Mouse (Mus musculus) forebrain, embryonic 10.5 days (tissue): Measurements from ENCODE around the gene Mmp28. TPM values are rescaled to one million over a fixed set of nuclear protein-coding genes. Genes with fewer than 3 reads are reported as not detected.

Experiments used
- DNase-seq: peaks from one replicate; pipeline ENCODE4 v3.0.0-alpha.2; 2017; ENCODE audit warnings: low spot score; ENCODE audit errors: extremely low spot score
- H3K27ac ChIP-seq: fragments of 300-500 bp; sonication (generic); 2 replicates; pipeline ENCODE4 v1.5.1; 2016; ENCODE audit warnings: mild to moderate bottlenecking
- H3K27me3 ChIP-seq: fragments of 300-500 bp; sonication (generic); 2 replicates; pipeline ENCODE4 v1.6.1; 2016; ENCODE audit warnings: mild to moderate bottlenecking; ENCODE audit not compliant: poor library complexity, severe bottlenecking
- H3K36me3 ChIP-seq: fragments of 300-500 bp; sonication (generic); replicated peaks from 2 replicates; pipeline ENCODE4 v1.6.1; 2016; ENCODE audit warnings: mild to moderate bottlenecking, moderate library complexity
- H3K4me1 ChIP-seq: fragments of 300-500 bp; sonication (generic); 2 replicates; pipeline ENCODE4 v1.6.1; 2016
- H3K4me3 ChIP-seq: fragments of 300-500 bp; sonication (generic); 2 replicates; pipeline ENCODE4 v1.5.1; 2016; ENCODE audit warnings: mild to moderate bottlenecking, moderate library complexity
- H3K9me3 ChIP-seq: fragments of 300-500 bp; sonication (generic); 2 replicates; pipeline ENCODE4 v1.6.1; 2016; ENCODE audit warnings: mild to moderate bottlenecking, moderate library complexity
- WGBS: fragments of 180-500 bp; shearing (Covaris S2); methylation state at CpG from one replicate; pipeline ENCODE4 v1.1.7; 2016; 5-methylcytosine and 5-hydroxymethylcytosine counted together
- polyA plus RNA-seq: library from polyadenylated mRNA; unstranded; fragments of >200 nt; fragmentation: Nextera tagmentation; extraction: Ambion mirVana; gene quantifications from 2 replicates; pipeline ENCODE4 v1.2.1, GENCODE M21; 2016

Mmp28 gene
- 0.70 and 1.1 TPM in 2 replicates for polyA plus RNA-seq

DNA sequence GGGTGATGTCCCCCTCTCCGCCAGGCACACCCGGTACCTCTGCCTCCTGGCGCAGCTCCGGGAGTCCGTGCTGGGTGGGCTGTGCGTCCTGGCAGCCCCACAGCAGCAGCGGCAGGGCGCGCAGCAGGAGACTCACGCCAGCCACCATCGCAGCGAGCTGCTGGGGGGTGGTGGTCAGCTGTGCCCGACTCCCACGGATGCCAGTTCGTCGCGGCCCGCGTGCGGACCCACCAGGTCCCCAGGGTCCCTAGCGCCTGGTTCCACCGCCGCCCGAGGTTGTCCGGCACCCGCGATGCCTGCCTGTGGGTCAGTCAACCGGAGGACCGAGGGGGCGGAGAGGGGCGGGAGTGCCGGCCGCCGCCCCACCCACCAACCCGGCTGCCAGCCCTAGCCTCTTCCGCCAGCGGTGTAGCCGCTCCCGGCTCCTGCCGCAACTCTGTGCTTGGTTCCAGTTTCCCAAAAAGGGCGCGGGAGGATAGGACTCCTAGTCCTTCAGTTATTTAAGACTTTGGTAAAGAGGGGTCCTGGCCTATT, at the start of gene Mmp28:
Gene Mmp28, minus strand, starts transcription at position 361 of the 534 bp plus-strand sequence.
- Histone ChIP-seq H3K27me3 (peaks cover 73% of the 10 kb centered on the region), H3K36me3 (no peaks in the 10 kb centered on the region), H3K4me3 (peak within 1 kb of the TSS; percentile 76), H3K9me3 (no peaks in the 10 kb centered on the region), H3K4me1 (peaks cover 24% of the 10 kb centered on the region), H3K27ac (peak within 1 kb of the TSS; percentile 69)
- whole genome bisulfite sequencing = 1% methylated on average over 42 of the region's 42 CpGs
- DNase-seq = no peak

DNA sequence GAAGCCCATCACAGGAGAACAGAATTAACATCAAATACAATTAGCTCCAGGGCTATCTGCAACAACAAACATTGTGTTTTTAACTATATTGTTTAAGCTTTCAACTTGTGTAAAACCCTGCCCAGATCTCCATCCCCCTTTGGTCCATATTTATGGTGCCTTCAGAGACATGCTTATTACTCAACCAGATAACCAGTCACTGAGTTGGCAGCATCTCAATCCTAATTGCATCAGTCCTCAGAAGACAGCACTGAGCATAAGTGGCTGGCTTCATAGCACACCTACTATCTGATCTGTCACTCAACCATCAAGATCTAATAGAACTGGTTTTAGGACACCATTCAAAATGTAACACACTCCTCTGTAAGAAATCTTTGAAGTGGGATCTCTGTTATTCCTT, 46.6 kb upstream of the Mmp28 start:
- Histone ChIP-seq H3K9me3 (no peaks in the 10 kb centered on the region), H3K36me3 (peaks cover 53% of the 10 kb centered on the region), H3K4me3 (no peak overlapping the region), H3K4me1 (no peaks in the 10 kb centered on the region), H3K27ac (no peak overlapping the region), H3K27me3 (no peaks in the 10 kb centered on the region)
- DNase-seq = no peak

DNA sequence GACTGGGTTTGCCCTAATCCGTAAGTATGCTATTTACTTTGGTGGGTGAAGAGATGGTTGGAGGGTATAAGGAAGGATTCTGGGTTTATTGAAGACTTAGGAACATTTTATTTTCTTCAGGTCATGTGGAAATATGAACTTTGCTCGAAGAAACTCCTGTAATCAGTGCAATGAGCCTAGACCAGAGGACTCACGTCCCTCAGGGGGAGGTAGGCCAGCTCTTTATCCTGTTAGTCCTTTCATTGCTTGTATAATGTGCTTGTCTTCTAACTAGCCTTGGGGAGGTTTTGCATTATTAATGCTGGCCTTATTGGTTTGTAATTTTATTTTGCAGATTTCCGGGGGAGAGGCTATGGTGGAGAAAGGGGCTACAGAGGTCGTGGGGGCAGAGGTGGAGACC, 41.4 kb upstream of the Mmp28 start:
- Histone ChIP-seq H3K27me3 (no peaks in the 10 kb centered on the region), H3K27ac (no peak overlapping the region), H3K4me1 (no peaks in the 10 kb centered on the region), H3K4me3 (no peak overlapping the region), H3K36me3 (peaks cover 98% of the 10 kb centered on the region), H3K9me3 (no peaks in the 10 kb centered on the region)
- DNase-seq = no peak
- 97% methylated on average over 5 of the region's 5 CpGs for WGBS

DNA sequence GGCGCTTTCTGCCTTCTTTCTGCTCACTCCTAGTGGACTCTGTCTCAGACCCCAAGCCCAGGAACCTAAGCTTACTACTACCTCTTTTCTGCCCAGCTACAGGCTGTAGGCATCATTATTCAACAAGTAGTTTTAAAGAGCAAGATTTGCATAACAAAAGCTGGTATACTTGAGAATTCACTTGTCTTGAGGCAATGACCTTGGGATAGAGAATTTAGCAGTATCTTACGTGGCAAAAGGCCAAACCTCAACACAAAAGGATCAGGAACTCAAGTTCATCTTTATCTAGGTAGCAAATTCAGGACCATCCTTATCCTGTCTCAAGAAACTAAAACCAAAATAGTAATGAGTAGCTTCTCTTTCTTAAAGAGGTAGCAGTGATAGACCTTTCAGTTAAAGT, 32.7 kb upstream of the Mmp28 start:
- peaks cover 96% of the 10 kb centered on the region for H3K36me3 ChIP-seq

DNA sequence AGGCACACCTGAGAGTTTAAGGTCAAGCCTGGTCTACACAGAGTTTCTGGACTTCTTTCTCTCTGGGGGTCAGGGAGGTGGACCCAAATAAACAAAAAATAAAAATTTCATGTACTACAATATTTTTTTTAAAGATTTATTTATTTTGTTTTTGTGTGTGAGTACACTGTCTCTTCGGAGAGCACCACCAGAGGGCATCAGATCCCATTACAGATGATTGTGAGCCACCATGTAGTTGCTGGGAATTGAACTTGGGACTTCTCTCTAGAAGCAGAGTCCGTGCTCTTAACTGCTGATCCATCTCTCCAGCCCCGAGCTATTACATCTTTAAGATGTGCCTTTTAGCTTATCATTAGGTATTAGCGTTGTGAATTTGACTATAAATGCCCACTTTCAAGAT, 28.6 kb upstream of the Mmp28 start:
- H3K9me3 ChIP-seq = no peaks in the 10 kb centered on the region
- no peak overlapping the region for H3K27ac ChIP-seq
- H3K4me3 ChIP-seq = no peak overlapping the region
- DNase-seq = no peak
- H3K27me3 ChIP-seq = no peaks in the 10 kb centered on the region
- peaks cover 8% of the 10 kb centered on the region; the same call in 1 of the 2 replicates for H3K4me1 ChIP-seq
- WGBS = 88% methylated on average over 4 of the region's 4 CpGs
- H3K36me3 ChIP-seq = peaks cover 97% of the 10 kb centered on the region

More for the DNA sequence above, 32.7 kb upstream of the Mmp28 start:
- H3K4me3 ChIP-seq = no peak overlapping the region
- DNase-seq = no peak
- no peaks in the 10 kb centered on the region for H3K9me3 ChIP-seq
- WGBS = 90% methylated on average over 2 of the region's 2 CpGs
- H3K27ac ChIP-seq = no peak overlapping the region
- peaks cover 8% of the 10 kb centered on the region; the same call in 1 of the 2 replicates for H3K4me1 ChIP-seq
- H3K27me3 ChIP-seq = no peaks in the 10 kb centered on the region

DNA sequence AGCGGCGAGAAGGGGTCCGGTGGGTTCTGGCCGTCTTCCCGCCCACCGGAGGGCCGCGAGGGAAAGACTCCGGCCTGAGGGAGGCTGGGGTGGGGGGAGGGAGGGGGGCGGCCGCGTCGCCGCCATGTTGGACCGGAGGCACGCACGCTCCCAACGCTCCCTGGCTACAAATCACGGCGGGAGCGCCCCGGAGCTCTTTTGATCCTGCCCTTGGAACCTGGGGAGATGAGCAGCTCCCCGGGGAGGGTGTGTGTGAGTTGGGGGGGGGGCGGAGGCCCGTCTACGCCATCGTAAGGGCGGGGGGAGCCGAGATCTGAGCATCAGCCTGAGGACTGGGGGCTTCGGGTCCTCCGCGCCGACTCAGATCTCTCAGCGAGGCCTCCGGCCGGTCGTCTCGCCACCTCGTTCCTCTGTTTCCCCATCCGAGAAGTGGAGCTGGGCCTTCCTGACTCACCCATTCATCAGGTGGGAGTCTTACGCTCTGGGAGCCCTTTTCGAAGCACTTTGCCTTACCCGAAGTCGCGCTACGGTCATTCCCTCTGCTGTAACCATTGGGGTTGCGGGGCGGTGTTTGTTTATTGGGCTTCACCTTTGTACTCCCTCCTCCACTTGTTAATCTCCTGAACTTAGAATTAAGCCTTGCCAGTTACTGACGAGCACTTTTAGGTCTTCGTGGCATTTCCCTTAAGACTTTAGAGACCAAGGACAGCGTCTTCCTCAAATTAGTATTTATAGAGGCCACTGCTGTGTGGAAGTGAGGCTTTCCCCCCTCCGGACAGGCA, 10.6 kb upstream of the Mmp28 start:
- under 1% methylated on average over 45 of the region's 52 CpGs for WGBS
- Histone ChIP-seq H3K4me3 (peak overlapping the region; percentile 96), H3K4me1 (peaks cover 24% of the 10 kb centered on the region), H3K9me3 (no peaks in the 10 kb centered on the region), H3K36me3 (peaks cover 33% of the 10 kb centered on the region), H3K27ac (peak overlapping the region; percentile 99), H3K27me3 (peaks cover 23% of the 10 kb centered on the region)
- no peak for DNase-seq

DNA sequence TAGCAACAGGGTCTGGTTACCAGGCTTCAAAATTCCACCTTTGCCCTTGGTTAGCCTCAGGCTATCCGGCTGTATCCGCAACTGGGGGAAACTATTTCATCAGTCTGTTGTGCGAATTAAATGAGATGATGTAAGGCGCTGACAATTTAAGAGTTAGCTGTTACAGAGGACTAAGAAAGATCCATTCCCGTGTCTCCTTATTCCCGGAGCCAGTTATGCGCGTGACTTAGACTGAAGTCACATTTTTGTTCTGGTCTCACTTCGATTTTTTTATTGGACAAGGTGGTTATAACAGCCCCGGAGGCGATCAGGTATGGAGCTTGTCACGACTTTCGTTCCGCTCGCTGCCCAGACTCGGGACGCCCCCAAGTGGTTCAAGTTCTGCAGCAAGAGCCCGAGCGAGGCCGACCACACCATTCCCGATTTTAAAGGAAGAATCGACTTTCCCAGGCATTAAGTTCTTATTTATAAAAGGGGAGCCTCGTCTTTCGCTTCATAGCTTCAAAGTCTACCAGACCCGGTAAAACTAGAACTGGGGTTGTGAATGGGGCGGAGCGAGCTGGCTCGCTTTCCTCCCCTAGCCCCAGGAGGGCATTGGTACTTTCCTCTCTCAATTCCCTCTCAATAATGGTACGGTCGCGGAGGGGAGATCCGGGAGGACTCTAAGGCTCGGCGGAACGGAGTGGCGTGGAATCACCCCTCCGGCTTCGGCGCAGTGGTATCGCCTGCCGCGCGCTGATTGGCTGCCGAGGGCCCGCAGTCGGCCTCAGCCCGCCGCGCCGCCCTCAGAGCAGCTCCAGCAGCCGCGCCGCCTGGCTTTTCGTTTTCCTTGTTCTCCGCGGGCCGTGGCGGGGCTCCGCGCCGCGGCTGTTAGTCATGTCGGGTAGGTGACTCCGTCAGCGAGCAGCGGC, 9.7 kb upstream of the Mmp28 start, which contains the start of gene Taf15:
Gene Taf15, plus strand, starts transcription at position 763 of the 911 bp plus-strand sequence.
- under 1% methylated on average over 66 of the region's 66 CpGs for WGBS
- peak; percentile 97 for DNase-seq
- H3K9me3 ChIP-seq = no peaks in the 10 kb centered on the region
- peak within 1 kb of the TSS; percentile 96 for H3K4me3 ChIP-seq
- H3K27ac ChIP-seq = peak within 1 kb of the TSS; percentile 99
- peaks cover 23% of the 10 kb centered on the region for H3K27me3 ChIP-seq
- peaks cover 26% of the 10 kb centered on the region for H3K36me3 ChIP-seq
- H3K4me1 ChIP-seq = peaks cover 24% of the 10 kb centered on the region

DNA sequence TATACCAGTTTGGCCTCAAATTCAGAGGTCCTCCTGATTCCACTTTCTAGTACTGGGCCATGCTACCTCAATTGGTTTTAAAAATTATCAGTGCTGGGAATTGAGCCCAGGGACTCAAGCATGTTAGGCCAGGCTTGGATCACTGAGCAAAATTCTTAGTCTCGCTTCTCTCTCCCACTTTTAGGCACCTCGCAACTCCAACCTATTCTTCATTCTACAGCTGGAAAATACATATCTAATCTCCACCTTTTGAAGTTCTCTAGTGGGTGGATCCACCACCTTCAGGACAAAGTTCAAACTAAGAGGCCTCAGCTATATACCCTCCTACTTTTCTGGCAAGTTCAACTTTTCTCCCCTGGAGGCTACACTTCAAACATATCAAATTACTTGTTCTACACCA, 8.9 kb upstream of the Mmp28 start:
- peak overlapping the region; percentile 96 for H3K4me3 ChIP-seq
- H3K4me1 ChIP-seq = peaks cover 24% of the 10 kb centered on the region
- no peak for DNase-seq
- H3K27ac ChIP-seq = peak overlapping the region; percentile 99; the same call in 1 of the 2 replicates
- peaks cover 18% of the 10 kb centered on the region for H3K36me3 ChIP-seq
- H3K9me3 ChIP-seq = no peaks in the 10 kb centered on the region
- 92% methylated on average over 2 of the region's 2 CpGs for WGBS
- peaks cover 28% of the 10 kb centered on the region for H3K27me3 ChIP-seq

DNA sequence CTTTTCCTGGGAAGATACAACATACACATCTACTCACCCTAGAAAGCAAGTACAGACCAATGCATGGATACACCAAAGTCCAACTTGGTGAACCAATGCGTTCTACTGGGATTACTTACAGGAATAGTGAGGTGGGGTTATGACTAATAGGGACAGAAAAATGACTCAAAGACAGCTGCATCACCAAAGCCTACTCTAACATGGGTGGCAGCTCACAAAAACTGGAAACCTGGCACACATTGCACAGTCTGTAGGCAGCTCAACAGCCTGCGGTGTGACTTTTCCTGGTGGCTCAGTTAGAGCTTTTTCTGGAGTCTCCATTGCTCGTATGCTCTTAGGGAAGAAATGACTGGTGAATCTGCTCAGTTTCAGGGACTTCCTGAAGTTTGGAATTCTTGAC, 5.9 kb upstream of the Mmp28 start:
- WGBS = 89% methylated on average over 3 of the region's 3 CpGs
- Histone ChIP-seq H3K4me1 (peaks cover 8% of the 10 kb centered on the region), H3K27ac (no peak overlapping the region), H3K4me3 (no peak overlapping the region), H3K9me3 (no peaks in the 10 kb centered on the region), H3K36me3 (no peaks in the 10 kb centered on the region), H3K27me3 (peaks cover 57% of the 10 kb centered on the region)
- no peak for DNase-seq

DNA sequence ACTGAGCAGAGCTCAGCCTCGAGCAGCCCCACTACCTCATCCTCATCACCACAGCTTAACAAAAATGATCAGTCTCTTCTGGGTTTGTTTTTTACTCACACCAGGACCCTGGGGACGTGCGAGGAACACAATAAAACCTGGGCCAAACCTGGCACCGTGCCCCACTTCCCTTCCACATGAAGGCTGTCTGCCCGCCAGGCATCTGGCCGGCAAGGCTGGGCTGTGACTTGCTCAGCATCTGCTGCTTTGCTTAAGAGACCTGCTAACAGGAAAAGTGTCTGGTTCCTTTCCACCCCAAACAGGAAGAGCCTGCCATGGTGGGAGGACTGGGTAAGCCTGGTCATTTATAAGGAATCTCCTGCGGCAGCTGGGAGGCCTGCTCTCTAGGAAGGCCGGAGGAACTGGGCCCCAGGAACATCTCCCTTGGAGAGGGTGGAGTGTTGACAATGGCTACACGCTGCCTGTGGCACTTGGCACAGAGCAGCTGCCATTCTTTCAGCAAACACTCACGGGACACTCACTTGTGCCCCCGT, 4.3 kb upstream of the Mmp28 start:
- no peak overlapping the region for H3K4me3 ChIP-seq
- no peak overlapping the region for H3K27ac ChIP-seq
- peak; percentile 13 for DNase-seq
- WGBS = 75% methylated on average over 11 of the region's 11 CpGs
- peaks cover 19% of the 10 kb centered on the region for H3K4me1 ChIP-seq
- H3K9me3 ChIP-seq = no peaks in the 10 kb centered on the region
- peaks cover 73% of the 10 kb centered on the region for H3K27me3 ChIP-seq
- no peaks in the 10 kb centered on the region for H3K36me3 ChIP-seq

DNA sequence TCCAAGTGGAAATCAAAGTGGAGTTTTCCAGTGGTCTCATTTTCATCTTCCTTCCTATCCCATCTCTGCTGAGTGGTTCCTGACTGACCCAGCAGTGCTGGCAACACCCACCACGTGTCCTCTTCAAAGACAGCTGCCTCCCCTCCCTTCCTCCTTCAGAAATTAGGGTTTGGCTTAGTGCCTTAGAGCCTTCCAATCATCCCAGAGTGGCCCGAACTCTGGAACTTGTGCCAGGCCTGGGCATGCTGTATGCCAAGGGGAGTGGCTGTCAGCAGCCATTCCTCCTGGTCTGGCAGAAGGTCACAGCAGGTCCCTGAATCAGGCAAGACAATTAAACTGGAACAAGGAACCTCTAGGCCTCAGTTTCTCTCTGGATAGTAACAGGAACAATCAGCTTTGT, 3.1 kb upstream of the Mmp28 start:
- H3K4me3 ChIP-seq = no peak overlapping the region
- no peak overlapping the region for H3K27ac ChIP-seq
- H3K27me3 ChIP-seq = peaks cover 74% of the 10 kb centered on the region
- H3K36me3 ChIP-seq = no peaks in the 10 kb centered on the region
- DNase-seq = no peak
- no peaks in the 10 kb centered on the region for H3K9me3 ChIP-seq
- peaks cover 16% of the 10 kb centered on the region for H3K4me1 ChIP-seq
- 38% methylated on average over 2 of the region's 2 CpGs for WGBS

DNA sequence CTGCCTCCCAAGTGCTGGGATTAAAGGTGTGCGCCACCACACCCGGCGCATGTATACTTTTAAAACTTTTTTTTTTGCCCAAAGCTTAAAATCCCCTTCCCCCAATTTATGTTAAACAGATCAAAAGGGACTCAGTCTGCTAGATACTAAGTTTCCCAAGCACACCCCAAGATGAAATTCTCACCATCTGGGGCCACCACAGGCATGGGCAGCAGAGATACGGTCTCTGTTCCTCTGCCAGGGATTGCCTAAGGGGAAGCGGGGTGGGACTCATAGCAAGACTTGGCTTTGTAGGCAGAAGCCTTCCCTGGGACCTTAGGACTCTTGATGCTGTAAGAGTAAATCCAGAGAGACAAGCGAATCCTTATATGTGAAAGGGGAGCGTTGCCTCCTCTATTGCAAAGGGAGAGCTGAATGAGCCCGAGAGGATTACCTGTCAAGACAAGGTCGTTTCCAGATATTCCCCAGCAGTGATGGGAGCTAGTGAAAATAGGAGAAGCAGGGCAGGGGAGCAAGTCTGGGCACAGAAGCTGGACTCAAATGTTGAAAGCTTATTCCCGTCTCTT, 1.3 kb downstream of the Mmp28 start:
- Histone ChIP-seq H3K9me3 (no peaks in the 10 kb centered on the region), H3K4me1 (peaks cover 36% of the 10 kb centered on the region), H3K27me3 (peaks cover 67% of the 10 kb centered on the region), H3K36me3 (no peaks in the 10 kb centered on the region), H3K4me3 (no peak overlapping the region), H3K27ac (no peak overlapping the region)
- 71% methylated on average over 10 of the region's 10 CpGs for WGBS
- DNase-seq = no peak
